Mouse (Mus musculus) midbrain, embryonic 15.5 days (tissue): ENCODE results near the gene Lix1. TPM values are rescaled to one million over a fixed set of nuclear protein-coding genes. Genes with fewer than 3 reads are reported as not detected.
A peak's percentile ranks its signal among the peaks of the same experiment; 100 is the strongest.
"Not testable (repeated sequence)": the region's sequence is repeated elsewhere in the genome, so short reads cannot be mapped to it uniquely, and the experiment has no call there.

Source experiments
- ATAC-seq: fragments of 200-750 bp; cut with Nextera tagmentation; replicated peaks from 2 replicates; pipeline ENCODE4 v1.8.0; 2017; ENCODE audit warnings: moderate TSS enrichment
- H3K27ac ChIP-seq: fragments of 300-500 bp; sonication (generic); 2 replicates; pipeline ENCODE4 v1.5.1; 2015; ENCODE audit warnings: mild to moderate bottlenecking, inconsistent platforms
- H3K27me3 ChIP-seq: fragments of 300-500 bp; sonication (generic); replicated peaks from 2 replicates; pipeline ENCODE4 v1.6.1; 2015; ENCODE audit warnings: inconsistent platforms
- H3K36me3 ChIP-seq: fragments of 300-500 bp; sonication (generic); replicated peaks from 2 replicates; pipeline ENCODE4 v1.6.1; 2015; ENCODE audit warnings: inconsistent platforms
- H3K4me1 ChIP-seq: fragments of 300-500 bp; sonication (generic); 2 replicates; pipeline ENCODE4 v1.6.1; 2015; ENCODE audit warnings: inconsistent platforms
- H3K4me2 ChIP-seq: fragments of 300-500 bp; sonication (generic); 2 replicates; pipeline ENCODE4 v1.6.1; 2015; ENCODE audit warnings: inconsistent platforms, mild to moderate bottlenecking, moderate library complexity
- H3K4me3 ChIP-seq: fragments of 300-500 bp; sonication (generic); 2 replicates; pipeline ENCODE4 v1.5.1; 2015; ENCODE audit warnings: mild to moderate bottlenecking, inconsistent platforms
- H3K9ac ChIP-seq: fragments of 300-500 bp; sonication (generic); 2 replicates; pipeline ENCODE4 v1.6.1; 2015; ENCODE audit warnings: mild to moderate bottlenecking, inconsistent platforms
- H3K9me3 ChIP-seq: fragments of 300-500 bp; sonication (generic); 2 replicates; pipeline ENCODE4 v1.6.1; 2016; ENCODE audit warnings: inconsistent platforms
- WGBS: fragments of 180-500 bp; shearing (Covaris S2); methylation state at CpG from one replicate; pipeline ENCODE4 v1.1.7; 2015; ENCODE audit warnings: mixed read lengths; 5-methylcytosine and 5-hydroxymethylcytosine counted together
- polyA plus RNA-seq: library from polyadenylated mRNA; unstranded; fragments of >200 nt; fragmentation: Nextera tagmentation; extraction: Ambion mirVana; gene quantifications from 2 replicates; pipeline ENCODE4 v1.2.1, GENCODE M21; 2015

The Lix1 gene
- polyA plus RNA-seq, 1 experiment from 2014 or later = 10.0 TPM

- H3K9me3 ChIP-seq = no peaks in the 10 kb centered on the region
- H3K27me3 ChIP-seq = no peaks in the 10 kb centered on the region
- no peak overlapping the region for H3K4me3 ChIP-seq
- peaks cover 10% of the 10 kb centered on the region for H3K4me1 ChIP-seq
- H3K9ac ChIP-seq = no peak overlapping the region
- ATAC-seq = no peak
- H3K27ac ChIP-seq = no peak overlapping the region
- H3K36me3 ChIP-seq = no peaks in the 10 kb centered on the region
- no peak overlapping the region for H3K4me2 ChIP-seq
- WGBS = 90% methylated on average over 3 of the region's 3 CpGs
Measured at GRCm38 (mm10) chr17:17452617-17453016, 50.1 kb downstream of the Lix1 start.

GRCm38 (mm10) chr17:17454573-17454972, 52.1 kb downstream of the Lix1 start:
- Histone ChIP-seq H3K9ac (no peak overlapping the region), H3K27me3 (no peaks in the 10 kb centered on the region), H3K9me3 (no peaks in the 10 kb centered on the region), H3K36me3 (no peaks in the 10 kb centered on the region), H3K4me1 (peaks cover under 1% of the 10 kb centered on the region), H3K27ac (no peak overlapping the region), H3K4me2 (no peak overlapping the region), H3K4me3 (no peak overlapping the region)
- WGBS = 94% methylated on average over 1 of the region's 1 CpGs
- ATAC-seq = no peak

- Histone ChIP-seq H3K9me3 (no peaks in the 10 kb centered on the region), H3K9ac (no peak overlapping the region), H3K4me1 (no peaks in the 10 kb centered on the region), H3K27me3 (no peaks in the 10 kb centered on the region), H3K4me3 (no peak overlapping the region), H3K27ac (no peak overlapping the region), H3K36me3 (no peaks in the 10 kb centered on the region), H3K4me2 (no peak overlapping the region)
- WGBS = 68% methylated on average over 2 of the region's 2 CpGs
- ATAC-seq = no peak
Measured at GRCm38 (mm10) chr17:17485789-17486188, 83.3 kb downstream of the Lix1 start.

GRCm38 (mm10) chr17:17490820-17491621, 88.5 kb downstream of the Lix1 start:
- H3K36me3 ChIP-seq = no peaks in the 10 kb centered on the region
- no peak overlapping the region for H3K4me3 ChIP-seq
- no peaks in the 10 kb centered on the region for H3K4me1 ChIP-seq
- H3K27me3 ChIP-seq = no peaks in the 10 kb centered on the region
- no peak overlapping the region for H3K4me2 ChIP-seq
- H3K27ac ChIP-seq = no peak overlapping the region
- H3K9me3 ChIP-seq = no peaks in the 10 kb centered on the region
- WGBS = 60% methylated on average over 14 of the region's 15 CpGs
- H3K9ac ChIP-seq = no peak overlapping the region
- ATAC-seq = no peak

GRCm38 (mm10) chr17:17491622-17492001, 89.1 kb downstream of the Lix1 start:
- Histone ChIP-seq H3K27me3 (no peaks in the 10 kb centered on the region), H3K27ac (no peak overlapping the region), H3K4me3 (no peak overlapping the region), H3K4me2 (no peak overlapping the region), H3K9me3 (no peaks in the 10 kb centered on the region), H3K4me1 (no peaks in the 10 kb centered on the region), H3K36me3 (no peaks in the 10 kb centered on the region), H3K9ac (no peak overlapping the region)
- WGBS = 88% methylated on average over 7 of the region's 7 CpGs
- no peak for ATAC-seq

GRCm38 (mm10) chr17:17492116-17492515, 89.6 kb downstream of the Lix1 start:
- 93% methylated on average over 8 of the region's 8 CpGs for WGBS
- no peaks in the 10 kb centered on the region for H3K27me3 ChIP-seq

GRCm38 (mm10) chr17:17496234-17496633, 93.8 kb downstream of the Lix1 start:
- not testable (repeated sequence) for H3K4me1 ChIP-seq, H3K4me2 ChIP-seq, ATAC-seq, H3K27ac ChIP-seq, H3K36me3 ChIP-seq, H3K27me3 ChIP-seq, H3K4me3 ChIP-seq, H3K9me3 ChIP-seq, H3K9ac ChIP-seq

More at GRCm38 (mm10) chr17:17492116-17492515, 89.6 kb downstream of the Lix1 start:
- ATAC-seq = no peak
- no peaks in the 10 kb centered on the region for H3K4me1 ChIP-seq
- H3K4me3 ChIP-seq = no peak overlapping the region
- H3K27ac ChIP-seq = no peak overlapping the region
- H3K9ac ChIP-seq = no peak overlapping the region
- no peaks in the 10 kb centered on the region for H3K9me3 ChIP-seq
- H3K4me2 ChIP-seq = no peak overlapping the region
- no peaks in the 10 kb centered on the region for H3K36me3 ChIP-seq

GRCm38 (mm10) chr17:17496730-17497129, 94.3 kb downstream of the Lix1 start:
- Histone ChIP-seq H3K4me1 (0 out of 2 replicates have a peak, but pooled peaks cover 2% of the 10 kb centered on the region), H3K4me3 (no peak overlapping the region), H3K36me3 (no peaks in the 10 kb centered on the region), H3K9ac (no peak overlapping the region), H3K27me3 (no peaks in the 10 kb centered on the region), H3K9me3 (no peaks in the 10 kb centered on the region), H3K27ac (no peak overlapping the region), H3K4me2 (no peak overlapping the region)
- WGBS = 92% methylated on average over 7 of the region's 7 CpGs
- ATAC-seq = no peak

- H3K27me3 ChIP-seq = no peaks in the 10 kb centered on the region
- H3K4me2 ChIP-seq = no peak overlapping the region
- H3K27ac ChIP-seq = no peak overlapping the region
- H3K36me3 ChIP-seq = no peaks in the 10 kb centered on the region
- H3K9ac ChIP-seq = no peak overlapping the region
- no peaks in the 10 kb centered on the region for H3K9me3 ChIP-seq
- H3K4me3 ChIP-seq = no peak overlapping the region
- 0 out of 2 replicates have a peak, but pooled peaks cover 2% of the 10 kb centered on the region for H3K4me1 ChIP-seq
- 15% methylated on average over 1 of the region's 1 CpGs for WGBS
- peak; percentile 65; the same call in 1 of the 2 replicates for ATAC-seq
Measured at GRCm38 (mm10) chr17:17498848-17499247, 96.4 kb downstream of the Lix1 start.

- H3K27me3 ChIP-seq = no peaks in the 10 kb centered on the region
- H3K9ac ChIP-seq = no peak overlapping the region
- H3K36me3 ChIP-seq = no peaks in the 10 kb centered on the region
- H3K9me3 ChIP-seq = no peaks in the 10 kb centered on the region
- 69% methylated on average over 3 of the region's 3 CpGs for WGBS
- H3K4me2 ChIP-seq = no peak overlapping the region
- H3K4me1 ChIP-seq = 0 out of 2 replicates have a peak, but pooled peaks cover 2% of the 10 kb centered on the region
- no peak overlapping the region for H3K27ac ChIP-seq
- no peak overlapping the region for H3K4me3 ChIP-seq
- ATAC-seq = no peak
Measured at GRCm38 (mm10) chr17:17499278-17499677, 96.8 kb downstream of the Lix1 start.

GRCm38 (mm10) chr17:17506677-17507076, 104.2 kb downstream of the Lix1 start:
- Histone ChIP-seq H3K36me3 (no peaks in the 10 kb centered on the region), H3K27me3 (no peaks in the 10 kb centered on the region), H3K4me3 (no peak overlapping the region), H3K9me3 (no peaks in the 10 kb centered on the region), H3K27ac (no peak overlapping the region), H3K9ac (no peak overlapping the region), H3K4me2 (no peak overlapping the region), H3K4me1 (no peaks in the 10 kb centered on the region)
- 86% methylated on average over 10 of the region's 10 CpGs for WGBS
- no peak for ATAC-seq
